Mouse (Mus musculus) brain, adult 2 months (tissue): ENCODE measurements around the gene Cd109.

Source experiments
- DNase-seq: peaks from one replicate; pipeline ENCODE4 v3.0.0; 2011; ENCODE audit warnings: low read depth, low spot score

The Cd109 gene

GRCm38 (mm10) chr9:78615401-78616021 is at the start of gene Cd109:
Gene Cd109, plus strand, starts transcription at chr9:78615546.
- DNase-seq = peak; percentile 33

DNA sequence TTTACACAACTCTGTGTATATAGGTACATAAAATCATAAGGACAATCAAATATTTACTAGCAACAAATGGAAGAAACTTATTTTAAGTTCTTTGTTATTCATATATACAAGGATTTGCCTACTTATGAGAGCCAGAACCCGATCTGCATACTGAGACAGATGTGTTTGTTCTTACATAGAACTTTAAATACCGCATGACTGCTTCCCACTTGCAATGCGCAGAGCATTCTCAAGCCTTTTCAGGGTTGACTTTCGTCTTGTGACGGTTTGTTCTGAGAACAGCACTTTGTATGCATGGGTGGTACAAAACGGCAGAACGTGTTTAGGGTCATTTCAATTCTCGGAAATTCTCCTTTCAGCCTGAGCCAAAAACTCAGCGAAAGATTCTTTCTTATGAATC is 45.4 kb upstream of the Cd109 start:
- peak; percentile 31 for DNase-seq

GRCm38 (mm10) chr9:78576466-78576865 is 38.9 kb upstream of the Cd109 start:
- DNase-seq = no peak

- DNase-seq = no peak
Observed at GRCm38 (mm10) chr9:78578824-78579223, 36.5 kb upstream of the Cd109 start.

DNA sequence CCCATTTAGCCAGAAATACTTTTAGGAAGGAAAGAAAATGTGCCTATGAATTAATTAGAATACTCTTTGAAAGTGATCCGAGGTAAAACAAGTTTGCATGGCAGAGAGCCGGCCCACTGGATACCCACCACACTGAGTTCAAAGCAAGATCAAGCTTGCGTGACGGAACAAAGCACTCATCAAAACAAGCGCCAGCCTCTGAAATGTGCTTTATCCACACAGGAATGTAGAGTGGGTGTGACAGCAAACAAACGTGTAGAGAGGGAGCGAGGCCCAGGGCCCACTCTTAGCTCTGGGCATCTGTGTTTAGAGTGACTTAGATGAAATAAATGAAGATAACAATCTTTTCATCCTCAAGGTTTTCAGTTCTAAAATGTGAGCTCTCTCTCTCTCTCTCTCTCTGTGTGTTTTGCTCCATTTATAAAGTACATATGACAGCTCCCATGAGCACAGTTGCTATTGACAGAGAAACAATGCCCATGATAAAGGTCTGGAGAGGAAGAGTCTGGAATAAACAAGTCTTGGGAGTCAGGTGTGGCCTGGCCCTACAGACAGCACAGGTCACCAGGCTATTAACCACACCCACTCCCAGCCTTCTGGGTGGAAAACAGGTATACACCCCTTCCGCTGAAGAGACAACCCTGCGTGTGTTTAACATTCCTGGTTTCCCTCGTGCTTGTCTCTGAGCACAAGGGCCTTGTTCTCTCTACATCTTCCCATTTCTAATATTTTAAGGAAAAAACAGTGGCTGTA is 35.5 kb upstream of the Cd109 start:
- DNase-seq = no peak

DNA sequence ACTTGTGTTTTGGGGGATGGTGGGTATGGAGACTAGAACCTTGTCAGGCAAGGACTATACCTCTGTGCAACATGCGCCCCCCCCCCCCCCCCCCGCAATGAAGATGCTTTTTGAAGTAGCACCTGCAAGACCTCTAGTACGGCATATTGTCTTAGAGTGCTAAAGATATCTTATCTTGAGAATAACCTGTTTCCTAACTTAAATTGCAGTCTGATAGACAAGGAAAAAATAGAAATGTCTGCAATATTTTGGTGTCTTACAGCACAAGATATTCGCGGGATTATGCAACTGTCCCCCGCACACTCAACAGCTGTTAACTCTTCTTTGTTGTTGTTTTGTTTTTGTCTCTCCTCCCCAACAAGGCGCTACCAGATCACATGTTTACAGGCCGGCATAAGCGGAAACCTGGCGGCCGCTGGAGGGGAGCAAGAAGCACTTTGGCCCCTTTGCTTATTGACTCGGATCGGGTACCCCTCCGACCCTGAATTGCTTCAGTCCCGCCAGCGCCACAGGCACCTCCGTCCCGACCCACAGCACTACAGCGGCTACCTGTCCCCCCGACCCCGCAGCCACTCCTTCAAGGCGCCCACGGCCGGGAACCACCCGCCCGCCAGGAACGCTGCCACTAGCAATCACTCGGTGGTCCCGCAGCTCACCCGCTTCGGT is 28.0 kb upstream of the Cd109 start:
- DNase-seq = peak; percentile 70

DNA sequence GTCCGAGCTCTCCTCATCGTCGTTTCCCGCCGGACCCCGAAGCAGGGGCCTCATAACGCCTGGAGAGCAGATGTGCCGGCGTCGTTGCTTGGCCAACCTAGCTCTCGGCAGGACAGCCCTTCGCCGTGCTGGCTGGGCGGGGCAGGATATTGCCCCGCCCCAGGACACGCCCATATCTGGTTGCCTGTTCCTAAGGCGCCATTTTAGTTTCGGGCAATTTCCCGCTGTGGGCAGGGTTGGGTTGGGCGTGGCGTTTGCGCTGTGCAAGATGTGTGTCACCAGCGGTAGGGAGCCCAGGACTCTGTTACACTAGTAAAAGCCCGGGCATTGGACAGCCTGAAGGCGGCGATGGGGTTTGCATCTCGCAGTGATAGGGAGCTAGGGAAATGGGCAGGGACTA is 27.4 kb upstream of the Cd109 start, which contains the start of gene Slc17a5:
Gene Slc17a5 (minus strand): TSS at position 128 of the 400 bp plus-strand sequence.
- peak; percentile 97 for DNase-seq

- DNase-seq = peak; percentile 34
Observed at GRCm38 (mm10) chr9:78588411-78589033, 26.8 kb upstream of the Cd109 start.

DNA sequence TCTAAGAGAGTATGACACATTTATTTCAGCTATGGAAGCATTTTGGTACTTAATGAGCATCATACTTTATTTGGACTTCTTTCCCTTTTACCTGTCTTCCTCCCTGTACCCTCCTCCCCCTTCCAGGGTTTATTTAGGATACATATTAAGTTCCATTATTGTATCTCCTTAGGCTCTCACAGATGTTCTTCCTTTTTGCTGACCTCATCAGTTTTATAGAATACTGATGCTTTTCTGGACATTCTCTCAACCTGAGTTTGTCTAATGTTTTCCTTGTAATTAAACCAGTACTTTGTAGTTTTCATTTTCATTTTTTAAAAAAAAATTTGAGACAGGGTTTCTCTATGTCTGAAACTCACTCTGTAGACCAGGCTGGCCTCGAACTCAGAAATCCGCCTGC is 24.9 kb upstream of the Cd109 start:
- DNase-seq = no peak

- DNase-seq = no peak
Observed at GRCm38 (mm10) chr9:78595257-78595656, 20.1 kb upstream of the Cd109 start.

- no peak for DNase-seq
Observed at GRCm38 (mm10) chr9:78595769-78596555, 19.4 kb upstream of the Cd109 start.

- peak; percentile 73 for DNase-seq
Observed at GRCm38 (mm10) chr9:78596834-78597233, 18.5 kb upstream of the Cd109 start.

DNA sequence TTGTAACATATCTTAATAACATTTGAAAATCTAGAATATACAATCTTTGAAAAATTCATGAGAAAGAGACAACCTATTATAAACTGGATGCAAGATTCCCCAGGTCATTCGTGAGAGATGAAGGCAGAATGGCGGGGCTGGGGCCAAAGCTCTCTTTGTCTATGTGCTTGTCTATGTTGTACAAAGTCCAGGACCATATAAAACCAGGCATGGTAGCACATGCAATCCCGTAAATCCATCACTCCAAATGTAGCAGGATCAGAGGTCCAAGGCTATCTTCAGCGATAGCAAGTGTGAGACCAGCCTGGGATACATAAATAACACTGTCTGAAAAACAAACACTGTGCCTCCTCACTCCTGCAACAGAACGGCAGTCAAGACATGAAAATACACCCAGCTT is 15.4 kb upstream of the Cd109 start:
- no peak for DNase-seq

- peak; percentile 37 for DNase-seq
Observed at GRCm38 (mm10) chr9:78601046-78601730, 14.2 kb upstream of the Cd109 start.

DNA sequence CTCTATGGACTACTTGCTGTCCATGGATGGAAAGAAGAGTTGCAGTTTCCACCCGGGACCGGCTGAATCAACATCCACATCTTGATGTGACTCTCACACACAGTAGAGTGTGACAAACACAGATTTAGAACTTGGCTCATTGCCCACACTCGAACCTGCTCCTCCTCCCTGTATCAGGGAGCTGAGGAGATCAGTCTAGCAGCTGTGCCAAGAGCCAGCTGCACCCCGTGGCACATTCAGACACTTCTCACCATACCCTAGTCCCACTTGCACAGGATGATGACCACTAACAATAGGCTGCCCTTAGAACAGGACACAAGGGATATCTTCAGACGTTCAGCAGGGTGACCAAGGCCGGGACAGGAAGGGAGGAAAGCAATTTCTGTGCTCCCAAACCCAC is 1.1 kb upstream of the Cd109 start:
- DNase-seq = peak; percentile 74

DNA sequence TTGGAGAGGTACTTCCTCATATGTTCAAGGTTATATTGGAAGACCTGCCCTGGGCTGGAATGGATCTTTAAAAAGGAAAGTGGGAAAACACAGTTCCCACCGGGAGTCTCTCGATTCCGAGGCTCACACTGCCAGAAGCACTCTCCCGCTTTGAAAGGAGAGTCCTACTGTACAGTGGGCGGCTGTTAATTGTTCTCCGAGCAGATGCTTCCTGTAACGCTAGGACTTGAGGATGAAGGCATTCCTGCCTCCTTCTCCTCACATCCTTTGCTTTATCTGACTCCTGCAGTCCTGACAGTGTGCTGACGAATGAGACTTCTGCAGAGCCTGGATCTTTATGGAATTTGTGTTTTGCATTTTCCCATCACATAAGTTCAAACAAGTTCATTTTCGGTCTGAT is 3.9 kb downstream of the Cd109 start:
- peak; percentile 16 for DNase-seq

- peak; percentile 88 for DNase-seq
Observed at GRCm38 (mm10) chr9:78623301-78623747, 8.0 kb downstream of the Cd109 start.

DNA sequence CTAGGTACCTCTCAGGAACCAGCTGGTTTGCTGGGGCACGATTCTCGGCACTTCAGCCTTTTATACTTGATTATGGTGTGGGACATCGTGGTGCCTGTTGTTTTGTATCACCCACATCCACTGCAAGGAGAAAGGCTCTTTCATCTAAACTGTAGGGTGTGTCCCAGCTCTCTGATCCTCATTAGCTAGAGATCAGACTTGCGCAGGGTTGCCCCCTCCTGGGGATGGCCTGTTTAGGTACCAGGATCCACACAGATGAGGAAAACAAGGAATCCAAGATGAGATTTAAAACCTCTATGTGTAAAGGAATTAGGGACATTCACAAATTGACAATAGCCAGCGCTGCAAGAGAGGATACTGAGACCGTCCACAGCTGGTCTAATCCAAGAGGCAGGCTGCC is 14.6 kb downstream of the Cd109 start:
- DNase-seq = no peak

DNA sequence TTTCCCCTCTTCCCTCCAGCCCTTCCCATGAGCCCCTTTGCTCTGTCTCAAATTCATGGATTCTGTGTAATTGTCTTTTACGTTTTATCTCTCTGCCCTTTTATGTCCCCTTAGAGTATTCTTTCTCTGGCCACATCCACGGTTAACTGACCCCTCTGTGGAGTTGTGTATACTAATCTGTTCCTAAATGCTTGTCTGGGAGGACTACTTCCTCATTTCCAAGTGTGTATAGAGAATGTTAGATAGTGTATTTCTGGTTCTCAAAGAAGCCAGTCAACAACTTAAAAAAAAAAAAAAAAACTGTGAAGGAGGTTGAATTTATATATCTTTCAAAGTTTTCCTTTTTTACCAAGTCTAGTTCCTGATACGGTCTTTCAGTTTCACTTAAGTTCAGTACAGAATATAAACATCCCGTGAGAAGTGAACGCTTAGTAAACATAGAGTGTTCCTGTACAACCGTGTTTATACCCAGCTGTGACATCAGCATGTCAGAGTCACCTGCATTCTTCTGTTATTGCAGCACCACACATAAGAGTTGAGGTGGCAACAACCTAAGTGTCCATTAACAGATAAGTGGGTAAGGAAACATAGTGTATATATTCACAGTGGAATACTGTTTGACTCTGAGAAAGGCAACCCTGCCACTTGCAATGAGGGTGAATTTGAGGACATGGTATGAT is 16.5 kb downstream of the Cd109 start:
- DNase-seq = no peak

DNA sequence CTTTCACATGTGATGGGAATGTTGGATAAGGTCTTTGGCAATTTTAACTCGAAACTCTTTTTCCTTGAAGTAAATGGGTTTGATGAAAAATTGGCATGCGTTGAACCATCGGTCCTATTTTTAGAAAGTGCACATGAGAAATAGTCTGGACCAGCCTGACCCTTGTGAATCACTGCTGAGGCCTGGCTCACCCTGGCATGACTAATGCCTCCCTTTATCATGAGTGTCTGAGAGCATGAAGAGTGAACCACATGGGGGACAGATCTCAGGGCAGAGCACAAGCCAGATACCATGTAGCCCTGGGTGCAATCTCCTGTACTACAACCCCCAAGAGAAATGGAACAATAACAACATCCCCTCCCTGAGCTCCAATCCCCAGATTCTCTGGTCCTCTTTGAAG is 18.6 kb downstream of the Cd109 start:
- no peak for DNase-seq
